Mouse (Mus musculus) embryonic fibroblast, embryonic 13.5 days (primary cell): Measurements from ENCODE around the gene Pikfyve.

Experiments
- CTCF ChIP-seq: IDR thresholded peaks from 2 replicates; pipeline ENCODE4 v1.5.1; 2011; ENCODE audit warnings: mild to moderate bottlenecking, control low read depth, low read length, moderate library complexity, borderline replicate concordance; ENCODE audit not compliant: insufficient read depth
- POLR2A ChIP-seq: IDR thresholded peaks from 2 replicates; pipeline ENCODE4 v1.6.1; 2011; ENCODE audit warnings: low read depth, mild to moderate bottlenecking, control low read depth, low read length, moderate library complexity

DNA sequence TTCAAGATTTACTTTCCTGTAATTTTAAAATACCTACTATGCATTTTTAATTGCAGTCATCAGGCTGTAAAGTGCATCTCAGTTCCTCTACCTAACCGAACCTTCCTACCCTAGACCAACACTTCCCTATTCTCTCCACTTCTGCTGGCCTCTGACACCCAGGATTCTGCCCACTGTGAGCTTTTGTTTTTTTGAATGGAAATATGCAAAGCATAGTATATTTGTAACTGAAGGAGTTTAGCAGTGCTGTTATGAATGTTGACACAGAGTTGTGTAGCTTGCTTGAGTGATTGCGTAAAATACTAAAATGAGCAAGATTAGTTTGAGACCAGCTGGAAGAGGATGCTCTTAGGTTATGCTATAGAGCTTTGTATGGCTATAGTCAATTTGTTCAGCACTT, 41.2 kb downstream of the Pikfyve start:
- TF ChIP-seq POLR2A: no peak
- TF ChIP-seq CTCF: no peak
